Mouse (Mus musculus): ENCODE data around the gene Mex3a. TPM values are rescaled to one million over a fixed set of nuclear protein-coding genes. Genes with fewer than 3 reads are reported as not detected.
A peak's percentile ranks its signal among the peaks of the same experiment; 100 is the strongest.

Mex3a gene
- polyA plus RNA-seq, 1 experiment from 2014 or later: 32.9 TPM

DNA sequence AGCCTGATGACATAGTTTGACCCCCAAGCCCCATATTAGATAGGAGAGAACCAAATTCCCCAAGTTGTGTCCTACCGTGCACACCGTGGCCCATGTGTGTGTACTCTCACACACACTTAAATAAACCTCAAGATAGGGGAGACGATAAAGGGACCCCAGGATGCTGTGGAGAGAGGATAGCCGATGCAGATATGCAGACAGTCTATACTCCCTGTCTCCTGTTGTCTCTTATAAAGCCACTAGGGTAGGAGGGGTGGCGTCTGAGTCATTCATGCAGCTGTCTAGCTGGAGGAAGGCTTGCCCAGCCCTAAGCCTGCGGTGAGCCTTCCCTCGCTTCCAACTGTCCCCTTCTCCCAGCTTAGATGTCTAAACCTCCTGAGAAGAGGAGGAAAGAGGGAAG is 32.1 kb upstream of the Mex3a start:
- Histone ChIP-seq H3K4me2 (replicated peaks) (peak overlapping the region; percentile 99), H3K36me3 (peaks cover 21% of the 10 kb centered on the region), H3K9ac (no peak overlapping the region), H3K27ac (no peak overlapping the region), H3K9me3 (no peaks in the 10 kb centered on the region), H3K4me3 (no peak overlapping the region), H3K4me1 (peaks cover 63% of the 10 kb centered on the region), H3K27me3 (no peaks in the 10 kb centered on the region)
- ATAC-seq (ENCODE audit: low FRiP score, low read depth): no peak
- 87% methylated on average over 7 of the region's 7 CpGs for WGBS

DNA sequence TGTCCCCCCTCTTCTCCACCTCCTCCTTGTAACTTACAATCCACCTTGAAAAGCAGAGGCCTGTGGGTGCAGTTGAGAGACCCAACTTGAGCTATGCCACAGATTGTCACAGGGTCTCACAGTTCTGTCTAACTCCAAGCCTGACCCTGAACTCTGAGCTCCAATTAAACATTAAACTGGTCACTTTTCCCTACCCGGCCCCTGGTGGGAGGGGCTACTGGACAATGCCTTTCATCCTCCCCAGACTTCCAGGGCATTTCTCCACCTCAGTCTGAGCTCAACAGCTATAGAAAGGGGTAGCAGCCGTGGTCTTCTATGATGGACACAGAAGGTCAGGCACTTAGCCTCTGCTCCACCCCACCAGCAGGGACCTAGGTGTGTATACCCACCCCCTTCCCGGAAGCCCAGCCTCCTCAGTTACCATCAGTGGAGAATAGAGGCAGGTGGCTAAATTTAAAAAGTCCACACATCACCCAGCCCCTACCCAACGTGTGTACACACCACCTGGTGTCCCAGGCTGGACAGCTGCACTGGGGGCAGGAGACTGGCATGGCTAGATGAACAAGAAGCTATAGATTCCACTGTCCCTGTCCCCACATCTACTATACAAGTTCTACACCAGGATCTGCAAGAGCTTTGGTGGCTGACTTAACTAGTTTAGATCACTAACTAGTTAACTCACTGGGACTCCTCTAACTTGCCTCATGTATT is 31.4 kb upstream of the Mex3a start:
- peaks cover 19% of the 10 kb centered on the region for H3K36me3 ChIP-seq
- no peaks in the 10 kb centered on the region for H3K9me3 ChIP-seq
- ATAC-seq (ENCODE audit: low FRiP score, low read depth): no peak
- peak overlapping the region; percentile 94; the same call in 1 of the 2 replicates for H3K9ac ChIP-seq
- H3K4me2 ChIP-seq (replicated peaks): peak overlapping the region; percentile 99
- H3K27ac ChIP-seq: no peak overlapping the region
- H3K4me3 ChIP-seq: peak overlapping the region; percentile 86
- peaks cover 63% of the 10 kb centered on the region for H3K4me1 ChIP-seq
- 54% methylated on average over 4 of the region's 4 CpGs for WGBS
- H3K27me3 ChIP-seq: no peaks in the 10 kb centered on the region

DNA sequence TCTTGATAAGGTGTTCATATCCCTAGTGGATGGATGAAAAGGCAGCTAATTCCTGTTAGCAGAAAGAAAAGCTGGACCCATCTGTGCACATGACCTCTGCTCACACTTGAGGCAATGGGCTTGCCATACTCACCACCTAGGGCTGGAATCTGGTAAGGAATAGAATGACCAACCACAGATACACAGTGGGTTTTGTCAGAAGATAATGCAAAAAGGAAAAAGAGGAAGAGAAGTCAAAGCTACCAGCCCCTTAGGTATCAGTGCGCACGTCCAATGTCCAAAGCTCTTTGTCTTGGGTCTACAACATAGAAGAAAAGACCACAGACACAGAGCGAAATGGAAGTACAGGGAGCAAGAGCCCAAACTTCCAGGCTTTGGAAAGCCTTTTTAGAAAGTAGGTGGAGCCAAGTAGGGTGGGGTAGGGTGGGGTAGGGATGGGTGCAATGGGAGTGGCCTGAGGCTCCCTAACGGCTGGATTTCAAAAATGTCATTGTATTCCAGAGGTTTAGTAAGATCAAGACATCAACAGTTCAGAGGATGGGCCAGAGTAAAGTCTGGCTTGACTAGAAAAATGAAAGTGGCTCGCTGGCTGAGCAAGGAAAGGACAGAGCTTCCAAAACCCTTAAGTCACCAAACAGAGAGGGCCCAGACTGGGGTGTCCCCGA is 30.7 kb upstream of the Mex3a start:
- H3K4me1 ChIP-seq: peaks cover 64% of the 10 kb centered on the region
- peak overlapping the region; percentile 94 for H3K9ac ChIP-seq
- H3K4me2 ChIP-seq (replicated peaks): peak overlapping the region; percentile 99
- WGBS: 49% methylated on average over 6 of the region's 6 CpGs
- H3K27me3 ChIP-seq: no peaks in the 10 kb centered on the region
- H3K27ac ChIP-seq: peak overlapping the region; percentile 92
- peaks cover 19% of the 10 kb centered on the region for H3K36me3 ChIP-seq
- no peak for ATAC-seq (ENCODE audit: low FRiP score, low read depth)
- peak overlapping the region; percentile 86 for H3K4me3 ChIP-seq
- no peaks in the 10 kb centered on the region for H3K9me3 ChIP-seq

DNA sequence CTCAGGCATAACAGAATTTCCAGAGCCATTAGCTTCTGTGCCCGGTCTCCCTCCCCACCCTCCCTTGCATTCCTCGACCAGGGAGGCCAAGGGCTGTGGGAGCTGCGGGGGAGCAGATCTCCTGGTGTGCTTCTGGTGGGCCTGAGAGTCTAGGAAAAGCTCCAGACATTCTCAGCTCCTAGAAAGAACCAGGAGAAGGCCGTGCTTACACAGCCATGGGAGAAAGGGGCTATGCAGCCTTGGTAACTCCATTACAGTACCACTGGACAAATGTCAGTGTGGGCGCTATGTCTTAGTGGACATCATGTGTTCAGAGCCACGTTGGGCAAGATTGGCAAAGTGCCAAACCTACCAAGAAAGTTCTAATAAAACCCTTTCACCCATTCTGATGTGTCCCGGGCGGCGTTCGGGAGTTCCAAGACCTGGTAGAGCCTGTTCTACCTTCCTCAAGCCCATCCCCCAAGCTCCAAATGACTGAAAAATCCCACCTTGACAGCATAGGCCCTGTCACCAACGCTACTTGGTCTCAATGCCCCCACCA is 30.1 kb upstream of the Mex3a start:
- Histone ChIP-seq H3K36me3 (peaks cover 19% of the 10 kb centered on the region), H3K4me3 (peak overlapping the region; percentile 86), H3K27ac (peak overlapping the region; percentile 92), H3K9me3 (no peaks in the 10 kb centered on the region), H3K4me2 (replicated peaks) (peak overlapping the region; percentile 99), H3K4me1 (peaks cover 67% of the 10 kb centered on the region), H3K27me3 (no peaks in the 10 kb centered on the region), H3K9ac (peak overlapping the region; percentile 94)
- ATAC-seq (ENCODE audit: low FRiP score, low read depth): no peak
- WGBS: 11% methylated on average over 11 of the region's 11 CpGs

DNA sequence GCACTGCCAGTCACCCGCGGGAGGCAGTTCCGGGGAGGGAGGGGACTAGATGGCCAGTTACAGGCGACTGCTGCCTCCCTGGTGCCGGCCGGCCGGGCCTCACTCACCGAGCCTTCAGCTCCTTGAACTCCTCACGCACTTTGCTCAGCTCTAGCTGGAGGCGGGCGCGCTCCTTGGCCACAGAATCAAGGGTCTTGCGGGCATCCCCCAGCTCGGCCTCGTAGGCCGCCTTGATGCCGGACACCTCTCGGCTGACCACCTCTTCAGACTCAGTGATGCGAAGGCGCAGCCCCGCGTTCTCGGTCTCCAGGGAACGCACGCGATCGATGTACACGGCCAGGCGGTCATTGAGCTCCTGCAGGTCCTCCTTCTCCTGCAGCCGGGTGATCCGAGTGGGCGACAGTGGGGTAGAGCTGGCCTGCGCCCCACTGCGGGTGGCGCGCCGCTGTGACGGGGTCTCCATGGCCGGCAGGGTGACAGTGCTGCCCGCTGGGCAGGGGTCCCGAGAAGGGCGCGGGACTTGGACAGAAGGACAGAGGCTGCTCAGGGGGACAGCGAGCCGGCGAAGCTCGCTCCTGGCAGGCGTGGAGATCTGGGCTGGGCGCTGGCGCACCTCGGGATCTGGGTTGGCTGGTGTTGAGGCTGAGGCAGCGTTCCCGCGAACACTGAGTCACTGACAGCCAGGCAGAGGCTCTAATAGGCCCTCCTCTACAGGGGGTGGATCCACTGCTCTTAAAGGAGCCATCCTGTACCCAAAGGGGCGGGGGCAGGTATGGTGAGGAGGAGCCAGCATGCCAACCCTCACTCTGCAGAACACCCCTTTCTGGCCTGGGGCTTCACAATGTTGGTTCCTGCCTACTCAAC is 29.3 kb upstream of the Mex3a start:
- WGBS: under 1% methylated on average over 55 of the region's 55 CpGs
- Histone ChIP-seq H3K9me3 (no peaks in the 10 kb centered on the region), H3K27me3 (no peaks in the 10 kb centered on the region), H3K27ac (peak overlapping the region; percentile 92), H3K9ac (peak overlapping the region; percentile 94), H3K4me2 (replicated peaks) (peak overlapping the region; percentile 99), H3K36me3 (peaks cover 12% of the 10 kb centered on the region; the same call in 1 of the 2 replicates), H3K4me3 (peak overlapping the region; percentile 86), H3K4me1 (peaks cover 68% of the 10 kb centered on the region)
- peak; percentile 87 for ATAC-seq (ENCODE audit: low FRiP score, low read depth)

DNA sequence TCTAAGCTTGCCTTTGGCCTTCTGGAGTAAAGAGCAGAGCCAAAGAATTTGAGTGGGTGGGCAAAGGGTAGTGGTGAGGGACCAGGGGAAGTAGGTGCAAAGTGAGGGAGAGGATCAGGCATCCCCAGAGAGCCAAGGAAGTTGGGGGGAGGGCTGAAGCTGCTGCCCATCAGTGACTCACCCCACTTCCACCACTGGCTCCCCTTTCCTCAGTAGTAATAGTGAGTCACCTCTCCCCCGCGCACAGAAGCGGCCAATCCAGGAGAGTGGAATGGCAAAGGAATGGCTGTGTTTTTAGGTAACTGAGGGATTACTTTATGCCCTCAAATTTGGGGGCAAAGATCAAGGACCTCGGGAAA is 28.7 kb upstream of the Mex3a start:
- Histone ChIP-seq H3K4me1 (peaks cover 68% of the 10 kb centered on the region), H3K27ac (peak overlapping the region; percentile 92), H3K9ac (0 out of 2 replicates have a peak overlapping the region, but pooled peaks have one; percentile 94), H3K9me3 (no peaks in the 10 kb centered on the region), H3K36me3 (peaks cover 11% of the 10 kb centered on the region; the same call in 1 of the 2 replicates), H3K27me3 (no peaks in the 10 kb centered on the region), H3K4me2 (replicated peaks) (peak overlapping the region; percentile 99), H3K4me3 (peak overlapping the region; percentile 86)
- ATAC-seq (ENCODE audit: low FRiP score, low read depth): peak; percentile 42; the same call in 1 of the 2 replicates
- 20% methylated on average over 4 of the region's 4 CpGs for WGBS

DNA sequence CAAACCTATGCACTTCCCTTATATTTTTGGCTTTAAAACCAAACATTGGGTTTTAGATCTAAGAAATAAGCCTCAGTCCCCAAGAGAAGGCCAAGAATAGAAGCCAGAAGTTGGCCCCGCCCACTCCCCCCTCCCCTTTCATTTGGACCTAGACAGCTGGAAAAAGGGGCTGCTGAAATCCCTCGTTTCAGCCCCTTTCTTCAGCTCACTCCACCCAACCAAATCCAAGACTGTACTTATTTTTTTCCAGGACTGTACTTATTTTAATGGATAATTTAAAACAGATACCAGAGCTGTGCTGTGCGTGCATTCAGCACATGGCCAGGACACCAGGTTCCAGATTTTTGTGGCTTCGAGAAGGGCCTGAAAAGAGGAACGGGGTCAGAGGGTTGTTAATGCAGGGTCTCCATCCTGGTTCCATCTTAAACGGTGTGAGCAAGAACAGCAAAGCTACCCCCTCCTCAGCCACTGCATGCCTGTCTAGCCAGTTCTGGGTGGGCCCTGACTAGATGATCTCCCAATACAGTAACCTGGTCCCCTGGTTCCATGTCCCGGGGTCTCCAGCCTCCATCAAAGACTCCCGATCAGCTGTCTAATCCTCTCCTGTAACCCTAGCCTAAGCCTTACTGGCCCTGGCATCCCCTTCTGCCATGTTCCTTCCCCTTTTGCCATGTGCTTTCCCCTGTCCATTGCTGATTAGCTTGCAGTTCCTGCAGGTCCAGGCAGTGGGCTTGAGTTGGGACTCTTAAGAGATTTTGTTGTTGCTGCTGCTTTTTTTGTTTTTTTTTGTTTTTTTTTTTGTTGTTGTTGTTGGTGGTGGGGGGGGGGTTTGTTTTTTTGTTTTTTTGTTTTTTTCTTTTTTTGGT is 28.1 kb upstream of the Mex3a start:
- H3K4me1 ChIP-seq: peaks cover 69% of the 10 kb centered on the region
- H3K9ac ChIP-seq: 0 out of 2 replicates have a peak overlapping the region, but pooled peaks have one; percentile 94
- peak overlapping the region; percentile 99 for H3K4me2 ChIP-seq (replicated peaks)
- 20% methylated on average over 8 of the region's 8 CpGs for WGBS
- H3K36me3 ChIP-seq: peaks cover 8% of the 10 kb centered on the region; the same call in 1 of the 2 replicates
- peak overlapping the region; percentile 86; the same call in 1 of the 2 replicates for H3K4me3 ChIP-seq
- peak overlapping the region; percentile 92 for H3K27ac ChIP-seq
- peak; percentile 43 for ATAC-seq (ENCODE audit: low FRiP score, low read depth)
- no peaks in the 10 kb centered on the region for H3K9me3 ChIP-seq
- no peaks in the 10 kb centered on the region for H3K27me3 ChIP-seq

DNA sequence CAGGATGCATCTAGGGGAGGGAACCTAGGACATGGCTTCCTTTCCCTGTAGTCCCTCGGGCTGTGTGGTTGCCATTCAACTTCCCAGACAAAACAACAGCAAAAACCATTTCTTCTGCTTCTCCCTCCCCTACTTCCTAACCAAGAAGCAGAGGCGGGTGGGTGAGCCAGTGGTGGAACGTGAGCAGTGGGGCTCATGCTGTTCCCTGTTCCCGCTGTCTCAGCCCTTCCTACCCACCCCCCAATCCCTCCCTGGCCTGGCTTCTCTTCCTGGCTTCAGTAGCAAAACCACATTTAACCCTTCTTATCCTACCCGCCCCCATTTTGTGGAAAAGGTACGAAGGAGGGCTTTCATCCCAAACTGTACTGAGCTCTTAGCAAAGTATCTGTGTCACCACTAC is 27.1 kb upstream of the Mex3a start:
- Histone ChIP-seq H3K4me3 (no peak overlapping the region), H3K9me3 (no peaks in the 10 kb centered on the region), H3K9ac (no peak overlapping the region; the same call in 1 of the 2 replicates), H3K4me2 (replicated peaks) (peak overlapping the region; percentile 31), H3K36me3 (peaks cover 1% of the 10 kb centered on the region; the same call in 1 of the 2 replicates), H3K27ac (peak overlapping the region; percentile 85), H3K4me1 (peaks cover 78% of the 10 kb centered on the region), H3K27me3 (no peaks in the 10 kb centered on the region)
- 50% methylated on average over 6 of the region's 6 CpGs for WGBS
- no peak for ATAC-seq (ENCODE audit: low FRiP score, low read depth)

DNA sequence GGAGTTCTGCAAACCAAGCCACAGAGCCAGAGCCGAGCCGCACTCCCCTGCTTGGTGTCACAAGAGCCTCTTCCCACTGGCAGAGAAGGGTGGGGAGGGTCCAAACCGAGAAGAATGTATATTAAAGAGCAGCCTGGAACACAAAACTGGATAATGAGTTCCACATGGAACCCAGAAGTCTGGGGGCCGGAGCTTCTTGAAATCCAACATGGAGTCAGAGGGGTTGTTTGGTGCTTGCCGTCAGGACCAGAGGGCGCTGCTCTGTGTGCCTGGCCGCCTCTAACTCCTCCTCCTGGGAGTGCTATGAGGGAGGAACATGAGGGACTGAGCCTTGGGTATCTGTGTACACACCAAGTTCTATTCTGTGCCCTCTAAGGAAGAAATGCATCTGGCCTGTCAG is 26.4 kb upstream of the Mex3a start:
- Histone ChIP-seq H3K9me3 (no peaks in the 10 kb centered on the region), H3K9ac (no peak overlapping the region; the same call in 1 of the 2 replicates)

DNA sequence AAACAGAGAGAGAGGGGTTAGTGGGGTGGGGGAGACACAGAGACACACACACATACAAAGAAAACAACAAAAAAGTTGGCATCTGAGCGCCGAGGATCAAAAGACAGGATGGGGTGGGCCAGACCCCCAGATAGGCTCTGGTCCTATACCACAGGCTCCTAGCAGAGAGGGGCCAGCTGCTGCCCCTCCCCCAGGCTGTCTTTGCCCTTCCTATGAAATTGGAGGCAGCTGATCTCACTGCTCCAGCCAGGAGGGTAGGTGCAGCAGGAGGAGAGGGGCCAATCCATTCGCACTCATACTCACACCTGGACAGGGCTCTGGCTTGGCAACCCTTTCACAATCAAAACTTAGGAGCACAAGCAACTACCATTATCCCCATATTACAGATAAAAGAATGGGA is 22.9 kb upstream of the Mex3a start:
- no peaks in the 10 kb centered on the region for H3K27me3 ChIP-seq
- 52% methylated on average over 3 of the region's 3 CpGs for WGBS
- H3K36me3 ChIP-seq: no peaks in the 10 kb centered on the region
- no peak for ATAC-seq (ENCODE audit: low FRiP score, low read depth)
- H3K27ac ChIP-seq: peak overlapping the region; percentile 94
- peaks cover 79% of the 10 kb centered on the region for H3K4me1 ChIP-seq
- H3K9ac ChIP-seq: peak overlapping the region; percentile 59; the same call in 1 of the 2 replicates
- peak overlapping the region; percentile 62 for H3K4me2 ChIP-seq (replicated peaks)
- H3K4me3 ChIP-seq: peak overlapping the region; percentile 40
- no peaks in the 10 kb centered on the region for H3K9me3 ChIP-seq

More for the DNA sequence above, 26.4 kb upstream of the Mex3a start:
- no peak for ATAC-seq (ENCODE audit: low FRiP score, low read depth)
- Histone ChIP-seq H3K4me2 (replicated peaks) (peak overlapping the region; percentile 31), H3K4me1 (peaks cover 79% of the 10 kb centered on the region), H3K27me3 (no peaks in the 10 kb centered on the region), H3K27ac (peak overlapping the region; percentile 85), H3K36me3 (no peaks in the 10 kb centered on the region), H3K4me3 (no peak overlapping the region)
- 27% methylated on average over 7 of the region's 7 CpGs for WGBS
